Mouse (Mus musculus) olfactory bulb, adult 2 months (tissue): ENCODE measurements around the gene Lats2. TPM values are rescaled to one million over a fixed set of nuclear protein-coding genes. Genes with fewer than 3 reads are reported as not detected.
"Not testable (repeated sequence)": the region's sequence is repeated elsewhere in the genome, so short reads cannot be mapped to it uniquely, and the experiment has no call there.

Experiments
- H3K27ac ChIP-seq: fragments of 200-500 bp; 2 replicates; pipeline ENCODE4 v1.5.1; 2012; ENCODE audit warnings: low read depth, low read length; ENCODE audit not compliant: insufficient read depth
- H3K4me1 ChIP-seq: fragments of 200-500 bp; 2 replicates; pipeline ENCODE4 v1.6.1; 2012; ENCODE audit warnings: low read length; ENCODE audit not compliant: control insufficient read depth, insufficient read depth
- H3K4me3 ChIP-seq: fragments of 200-500 bp; 2 replicates; pipeline ENCODE4 v1.5.1; 2012; ENCODE audit warnings: mild to moderate bottlenecking, low read depth, low read length, moderate library complexity; ENCODE audit not compliant: insufficient read depth
- CTCF ChIP-seq: fragments of 200-500 bp; IDR thresholded peaks from 2 replicates; pipeline ENCODE4 v1.5.1; 2012; ENCODE audit warnings: low read depth, mild to moderate bottlenecking, low read length, moderate library complexity; ENCODE audit not compliant: insufficient read depth
- POLR2A ChIP-seq: fragments of 200-500 bp; IDR thresholded peaks from 2 replicates; pipeline ENCODE4 v1.6.1; 2012; ENCODE audit warnings: mild to moderate bottlenecking, low read depth, low read length, moderate library complexity; ENCODE audit not compliant: insufficient read depth
- WGBS: fragments of 180-500 bp; shearing (Covaris S2); methylation state at CpG from one replicate; pipeline ENCODE4 v1.1.7; 2018; 5-methylcytosine and 5-hydroxymethylcytosine counted together
- polyA plus RNA-seq: library from polyadenylated mRNA; stranded (reverse); fragments of >200 nt; gene quantifications from 2 replicates; pipeline ENCODE4 v1.2.4, GENCODE M21; 2012; ENCODE audit warnings: low replicate concordance; ENCODE audit not compliant: missing spikeins, insufficient read depth, insufficient read length

Gene Lats2
- polyA plus RNA-seq, 1 experiment, result not detected

- Histone ChIP-seq H3K4me1 (no peaks in the 10 kb centered on the region), H3K4me3 (no peak overlapping the region), H3K27ac (no peak overlapping the region)
- no peak for TF ChIP-seq CTCF
- no peak for TF ChIP-seq POLR2A
- 94% methylated on average over 17 of the region's 17 CpGs for WGBS
Measured at GRCm38 (mm10) chr14:57692517-57693130, 65.6 kb downstream of the Lats2 start.

GRCm38 (mm10) chr14:57691316-57691715 lies 66.9 kb downstream of the Lats2 start:
- 93% methylated on average over 24 of the region's 24 CpGs for WGBS
- no peak overlapping the region for H3K27ac ChIP-seq
- H3K4me3 ChIP-seq, result no peak overlapping the region
- H3K4me1 ChIP-seq, result no peaks in the 10 kb centered on the region
- no peak for TF ChIP-seq POLR2A
- no peak for TF ChIP-seq CTCF

- TF ChIP-seq CTCF, result no peak
- no peak for TF ChIP-seq POLR2A
- Histone ChIP-seq H3K27ac (no peak overlapping the region), H3K4me1 (no peaks in the 10 kb centered on the region), H3K4me3 (no peak overlapping the region)
- WGBS, result 91% methylated on average over 8 of the region's 8 CpGs
Measured at GRCm38 (mm10) chr14:57690681-57691080, 67.5 kb downstream of the Lats2 start.

GRCm38 (mm10) chr14:57688066-57688465 lies 70.1 kb downstream of the Lats2 start:
- not testable (repeated sequence) for H3K27ac ChIP-seq, H3K4me1 ChIP-seq, H3K4me3 ChIP-seq
- 94% methylated on average over 7 of the region's 7 CpGs for WGBS

- TF ChIP-seq POLR2A (no peak), CTCF (no peak)
- no peak overlapping the region for H3K27ac ChIP-seq
- WGBS, result 94% methylated on average over 5 of the region's 5 CpGs
- H3K4me1 ChIP-seq, result no peaks in the 10 kb centered on the region
- H3K4me3 ChIP-seq, result no peak overlapping the region
Measured at GRCm38 (mm10) chr14:57687441-57687840, 70.7 kb downstream of the Lats2 start.

DNA sequence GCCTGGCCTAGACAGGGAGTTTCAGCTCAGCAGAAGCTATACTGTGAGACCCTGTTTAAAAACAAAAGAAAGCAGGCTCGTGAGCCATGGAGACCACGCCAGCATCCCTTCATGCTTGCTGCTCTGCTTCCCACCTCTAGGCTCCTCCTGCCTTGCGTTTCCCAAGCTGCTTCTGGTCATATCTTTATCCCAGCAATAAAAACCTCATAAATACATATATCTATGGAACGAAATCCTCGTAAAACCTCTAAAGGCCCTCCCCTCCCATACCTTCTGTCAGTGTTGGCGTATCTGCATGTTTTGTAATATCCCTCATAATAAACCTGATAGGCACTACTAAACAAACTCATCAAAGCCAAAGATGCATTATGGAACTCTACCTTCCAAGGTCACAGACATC lies 71.5 kb downstream of the Lats2 start:
- no peaks in the 10 kb centered on the region for H3K4me1 ChIP-seq
- TF ChIP-seq POLR2A (no peak), CTCF (no peak)
- no peak overlapping the region for H3K4me3 ChIP-seq
- 92% methylated on average over 6 of the region's 6 CpGs for WGBS
- H3K27ac ChIP-seq, result no peak overlapping the region

GRCm38 (mm10) chr14:57684579-57684978 lies 73.6 kb downstream of the Lats2 start:
- H3K27ac ChIP-seq, result no peak overlapping the region
- H3K4me3 ChIP-seq, result no peak overlapping the region
- no peaks in the 10 kb centered on the region for H3K4me1 ChIP-seq
- TF ChIP-seq POLR2A (no peak), CTCF (no peak)
- 0% methylated on average over 1 of the region's 1 CpGs for WGBS

DNA sequence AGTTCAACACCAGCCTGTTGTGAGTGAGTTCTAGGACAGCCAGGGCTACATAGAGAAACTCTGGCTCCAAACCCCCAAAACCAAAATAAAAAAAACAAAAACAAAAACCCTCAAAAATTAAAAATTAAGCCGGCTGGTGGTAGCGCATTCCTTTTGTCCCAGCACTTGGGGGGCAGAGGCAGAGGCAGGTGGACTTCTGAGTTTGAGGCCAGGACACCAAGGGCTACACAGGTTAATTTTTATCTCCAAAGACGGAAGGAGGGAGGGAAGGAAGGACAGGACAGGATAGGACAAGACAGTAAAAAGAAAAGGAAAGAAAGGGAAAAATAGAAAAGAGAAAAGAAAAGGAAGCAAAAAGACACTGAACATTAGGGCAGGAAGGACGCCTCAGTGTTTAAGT lies 75.4 kb downstream of the Lats2 start:
- 84% methylated on average over 4 of the region's 4 CpGs for WGBS
- Histone ChIP-seq H3K4me1 (no peaks in the 10 kb centered on the region), H3K4me3 (no peak overlapping the region), H3K27ac (no peak overlapping the region)
- no peak for TF ChIP-seq POLR2A
- no peak for TF ChIP-seq CTCF

- WGBS, result 36% methylated on average over 5 of the region's 5 CpGs
- no peak overlapping the region for H3K4me3 ChIP-seq
- no peak for TF ChIP-seq CTCF
- no peak for TF ChIP-seq POLR2A
- H3K27ac ChIP-seq, result no peak overlapping the region
- H3K4me1 ChIP-seq, result no peaks in the 10 kb centered on the region
Measured at GRCm38 (mm10) chr14:57679958-57680535, 78.1 kb downstream of the Lats2 start.

DNA sequence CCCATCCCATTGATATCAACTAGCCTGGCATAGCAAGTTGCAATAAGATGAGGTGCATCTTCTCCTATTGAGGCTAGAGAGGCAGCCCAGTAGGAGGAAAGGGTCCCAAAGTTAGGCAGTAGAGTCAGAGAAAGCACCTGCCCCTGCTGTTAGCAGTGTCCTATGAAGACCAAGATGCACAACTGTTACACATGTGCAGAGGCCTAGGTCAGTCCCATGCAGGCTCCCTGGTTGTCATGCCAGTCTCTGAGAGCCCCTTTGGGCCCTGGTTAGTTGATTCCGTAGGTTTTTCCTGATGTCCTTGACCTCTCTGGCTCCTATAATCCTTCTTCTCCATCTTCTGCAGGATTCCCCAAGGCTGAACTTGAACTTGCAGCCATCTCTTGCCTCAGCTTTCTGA lies 78.7 kb downstream of the Lats2 start:
- no peak overlapping the region for H3K4me3 ChIP-seq
- WGBS, result 18% methylated on average over 1 of the region's 1 CpGs
- no peaks in the 10 kb centered on the region for H3K4me1 ChIP-seq
- no peak overlapping the region for H3K27ac ChIP-seq
- TF ChIP-seq POLR2A (no peak), CTCF (no peak)
